ENCODE assay signal across 8 mouse cellular contexts in the genomic region with DNA sequence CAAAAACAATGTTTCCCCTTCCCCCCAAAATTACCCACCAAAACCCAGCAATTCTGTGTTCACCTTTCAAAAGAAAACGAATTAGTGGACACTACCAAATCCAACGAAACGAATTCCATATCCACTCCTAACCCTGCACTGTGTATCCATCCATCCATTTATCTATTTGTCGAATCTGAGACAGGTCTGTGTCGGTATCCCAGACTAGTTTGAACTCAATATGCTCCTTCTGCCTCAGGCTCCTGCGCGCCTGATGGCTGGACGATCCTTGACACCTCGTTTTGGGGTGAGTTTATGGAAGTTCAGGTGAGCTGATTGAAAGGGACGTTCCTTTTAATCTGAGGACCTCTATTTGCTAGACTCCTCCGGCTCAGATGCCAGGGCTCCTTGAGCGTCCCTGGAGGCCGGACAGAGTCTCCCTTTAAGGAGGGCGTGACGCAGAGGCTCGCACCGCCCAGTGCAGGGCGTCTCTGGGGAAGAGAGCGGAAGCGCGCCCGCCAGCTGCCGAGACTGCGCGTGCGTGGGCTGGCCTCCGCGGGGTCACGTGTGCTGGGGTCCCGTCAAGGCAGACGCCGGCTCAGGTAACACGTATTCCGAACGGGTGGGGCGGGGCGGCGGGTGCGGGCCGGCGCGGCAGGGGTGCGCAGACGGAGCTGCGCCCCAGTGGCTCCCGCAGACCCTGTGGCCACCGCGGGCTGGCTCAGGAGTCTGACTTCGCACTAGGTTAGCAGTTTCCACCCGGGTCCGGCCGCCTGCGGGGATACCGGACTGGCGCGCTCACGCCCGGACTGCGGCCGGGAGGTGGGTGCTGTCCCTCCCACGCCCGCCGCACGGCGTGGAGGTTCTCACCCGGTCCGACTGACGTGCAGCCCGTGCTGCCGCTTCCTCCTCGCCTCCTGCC. TPM values are rescaled to one million over a fixed set of nuclear protein-coding genes. Genes with fewer than 3 reads are reported as not detected.
A peak's percentile ranks its signal among the peaks of the same experiment; 100 is the strongest.
DNase-seq lines count a peak whose midpoint lies in the region; ATAC-seq and TF ChIP-seq lines count a peak whose summit lies in the region.

Gene Vps8, plus strand, starts transcription at position 474 of the 901 bp plus-strand sequence.

- under 1% methylated on average over 71 of the region's 71 CpGs for WGBS in heart, embryonic 11.5 days (ENCODE audit: insufficient replicate concordance)
- under 1% methylated on average over 65 of the region's 71 CpGs for WGBS in kidney, embryonic 16.5 days
- 2% methylated on average over 71 of the region's 71 CpGs for WGBS in liver, adult 2 months

- TF ChIP-seq CTCF in liver, adult 2 months (IDR thresholded peaks at IDR 0.05; ENCODE audit: low read depth, low read length), result 0 out of 2 replicates have a peak, but pooled peaks have one; percentile 17

- 0 out of 2 replicates have a peak, but pooled peaks cover 4% of the 10 kb centered on the region for H3K4me1 ChIP-seq in heart, embryonic 11.5 days (ENCODE audit: control insufficient read depth, insufficient read depth, low read length)
- H3K4me1 ChIP-seq in kidney, embryonic 16.5 days (ENCODE audit: insufficient read depth, low read length), result peaks cover 8% of the 10 kb centered on the region
- 0 out of 2 replicates have a peak, but pooled peaks cover 3% of the 10 kb centered on the region for H3K4me1 ChIP-seq in liver, adult 2 months (ENCODE audit: control insufficient read depth, insufficient read depth, low read length)

- H3K4me2 ChIP-seq in heart, embryonic 11.5 days, result peak within 1 kb of the TSS; percentile 94
- H3K4me2 ChIP-seq in kidney, embryonic 16.5 days (replicated peaks; ENCODE audit: low read depth, low read length), result peak within 1 kb of the TSS; percentile 96
- H3K4me2 ChIP-seq in myocyte (ENCODE audit: low read depth), result peak within 1 kb of the TSS; percentile 91

- no peaks in the 10 kb centered on the region for H3K9me3 ChIP-seq in heart, embryonic 11.5 days (replicated peaks; ENCODE audit: control insufficient read depth, low read length)
- H3K9me3 ChIP-seq in kidney, embryonic 16.5 days (ENCODE audit: low read length), result no peaks in the 10 kb centered on the region

- no peaks in the 10 kb centered on the region for H3K36me3 ChIP-seq in heart, embryonic 11.5 days (ENCODE audit: control insufficient read depth, insufficient read depth, low read length)
- H3K36me3 ChIP-seq in kidney, embryonic 16.5 days (ENCODE audit: insufficient read depth, low read length), result no peaks in the 10 kb centered on the region
- H3K36me3 ChIP-seq in liver, adult 2 months (ENCODE audit: control insufficient read depth, insufficient read depth, low read length), result no peaks in the 10 kb centered on the region
- no peaks in the 10 kb centered on the region for H3K36me3 ChIP-seq in myocyte (ENCODE audit: control insufficient read depth, insufficient read depth)
- no peaks in the 10 kb centered on the region for H3K36me3 ChIP-seq in splenic B cell, adult 2 months (ENCODE audit: control insufficient read depth, insufficient read depth, low read length, poor library complexity, severe bottlenecking)

- H3K27me3 ChIP-seq in heart, embryonic 11.5 days (ENCODE audit: control insufficient read depth, insufficient read depth, low read length), result no peaks in the 10 kb centered on the region
- H3K27me3 ChIP-seq in kidney, embryonic 16.5 days (ENCODE audit: insufficient read depth, low read length), result no peaks in the 10 kb centered on the region
- no peaks in the 10 kb centered on the region for H3K27me3 ChIP-seq in liver, adult 2 months (ENCODE audit: control insufficient read depth, insufficient read depth, low read length)
- no peaks in the 10 kb centered on the region for H3K27me3 ChIP-seq in myocyte (ENCODE audit: control insufficient read depth, insufficient read depth, insufficient read length)
- no peaks in the 10 kb centered on the region for H3K27me3 ChIP-seq in splenic B cell, adult 2 months (ENCODE audit: control insufficient read depth, insufficient read depth, low read length, poor library complexity, severe bottlenecking)

- peak within 1 kb of the TSS; percentile 89 for H3K4me3 ChIP-seq in heart, embryonic 11.5 days (ENCODE audit: low read depth, low read length)
- peak within 1 kb of the TSS; percentile 89 for H3K4me3 ChIP-seq in kidney, embryonic 16.5 days (ENCODE audit: low read length)
- peak within 1 kb of the TSS; percentile 100 for H3K4me3 ChIP-seq in liver, adult 2 months (ENCODE audit: insufficient read depth, low read depth, low read length)
- peak within 1 kb of the TSS; percentile 46 for H3K4me3 ChIP-seq in myocyte

- peak; percentile 98 for ATAC-seq in erythroblast, adult 5-6 weeks (replicated peaks; ENCODE audit: low FRiP score, poor library complexity, severe bottlenecking)
- peak; percentile 95 for ATAC-seq in heart, embryonic 11.5 days (replicated peaks; ENCODE audit: insufficient number of reproducible peaks, low FRiP score, low TSS enrichment)
- ATAC-seq in kidney, embryonic 16.5 days (ENCODE audit: low FRiP score, low TSS enrichment), result peak; percentile 99

- peak within 1 kb of the TSS; percentile 86 for H3K27ac ChIP-seq in heart, embryonic 11.5 days (ENCODE audit: low read depth, low read length)
- H3K27ac ChIP-seq in kidney, embryonic 16.5 days (ENCODE audit: low read length), result peak within 1 kb of the TSS; percentile 83
- peak within 1 kb of the TSS; percentile 55 for H3K27ac ChIP-seq in liver, adult 2 months (replicated peaks; ENCODE audit: insufficient read depth, low read depth, low read length)

- peak within 1 kb of the TSS; percentile 94 for H3K9ac ChIP-seq in heart, embryonic 11.5 days (ENCODE audit: low read depth, low read length)
- H3K9ac ChIP-seq in kidney, embryonic 16.5 days (replicated peaks; ENCODE audit: low read length), result peak within 1 kb of the TSS; percentile 92
- peak within 1 kb of the TSS; percentile 97 for H3K9ac ChIP-seq in liver, adult 2 months (ENCODE audit: low read depth, low read length)

- peak within 1 kb of the TSS; percentile 36 for H3ac ChIP-seq in myocyte (ENCODE audit: control insufficient read depth, insufficient read length)

- 0 out of 2 replicates have a peak, but pooled peaks have one; percentile 31 for TF ChIP-seq POLR2A in liver, adult 2 months (IDR thresholded peaks at IDR 0.05; ENCODE audit: extremely low read depth, insufficient read depth, low read length)
- peak; percentile 83 for TF ChIP-seq POLR2A in myocyte (IDR thresholded peaks at IDR 0.05; ENCODE audit: insufficient read length, low read depth)

- peak; percentile 93 to 94 for DNase-seq in B cell, adult 2 months
- DNase-seq in brain, adult 2 months (ENCODE audit: low read depth, low spot score), result peak; percentile 97
- DNase-seq in liver, adult 2 months (ENCODE audit: extremely low read depth, low read depth, low spot score), result peak; percentile 82
- DNase-seq in splenic B cell, adult 2 months (ENCODE audit: low read depth, low spot score), result peak; percentile 98

- H3K79me2 ChIP-seq in liver, adult 2 months (ENCODE audit: control insufficient read depth, insufficient read depth, low read length), result peaks cover 8% of the 10 kb centered on the region; the same call in 1 of the 2 replicates
- peaks cover 4% of the 10 kb centered on the region for H3K79me2 ChIP-seq in myocyte (ENCODE audit: control insufficient read depth, insufficient read depth)

TF ChIP-seq in myocyte, 11 proteins besides CTCF, POLR2A, EP300 and RAD21:
- TF ChIP-seq TCF3 (IDR thresholded peaks at IDR 0.05; ENCODE audit: insufficient read length, low read depth), result no peak
- peak; percentile 66 for TF ChIP-seq SRF (IDR thresholded peaks at IDR 0.05; ENCODE audit: control insufficient read depth, insufficient read length, low read depth)
- TF ChIP-seq MYOG (IDR thresholded peaks at IDR 0.05; ENCODE audit: control insufficient read depth in 1 of 3, insufficient read depth in 1 of 3, insufficient read length in 2 of 3, low read depth in 2 of 3), result peak in 2 of 3 experiments; percentile 39 to 59
- no peak for TF ChIP-seq REST (IDR thresholded peaks at IDR 0.05; ENCODE audit: insufficient read depth, insufficient read length)
- TF ChIP-seq E2F4 (IDR thresholded peaks at IDR 0.05; ENCODE audit: insufficient read depth), result no peak
- TF ChIP-seq CEBPB (IDR thresholded peaks at IDR 0.05; ENCODE audit: insufficient read depth, poor library complexity, severe bottlenecking), result no peak
- TF ChIP-seq TCF12 (IDR thresholded peaks at IDR 0.05; ENCODE audit: insufficient read depth, poor library complexity, severe bottlenecking), result no peak
- no peak for TF ChIP-seq MAX (IDR thresholded peaks at IDR 0.05; ENCODE audit: low read depth)
- peak in 1 of 3 experiments; percentile 75 for TF ChIP-seq MYOD1 (IDR thresholded peaks at IDR 0.05; ENCODE audit: control insufficient read depth in 1 of 3, insufficient read length in 2 of 3, low read depth in 2 of 3)
- peak; percentile 84 for TF ChIP-seq POLR2AphosphoS2 (IDR thresholded peaks at IDR 0.05; ENCODE audit: insufficient read length, low read depth)
- TF ChIP-seq USF1 (IDR thresholded peaks at IDR 0.05; ENCODE audit: low read depth), result peak; percentile 92
TF ChIP-seq in myocyte: peak in this region for 5.

RNA-seq across cellular contexts. Expression of gene Vps8, which starts in this region (rescaled TPM):
- 3.6 and 9.4 TPM in 2 replicates for total RNA-seq in erythroblast, adult 5-6 weeks (2015; ENCODE audit: low replicate concordance)
- total RNA-seq in erythroblast, adult 5-6 weeks (2017; ENCODE audit: low replicate concordance), result 6.4 and 12.6 TPM in 2 replicates
- 22.5 and 26.7 TPM in 2 replicates for polyA plus RNA-seq in heart, embryonic 11.5 days (2014; fragmentation: Nextera tagmentation; extraction: Ambion mirVana)
- polyA plus RNA-seq in kidney, embryonic 16.5 days (2015; fragmentation: Nextera tagmentation; extraction: Ambion mirVana), result 21.6 and 25.6 TPM in 2 replicates
- 6.4 and 6.8 TPM in 2 replicates for total RNA-seq in liver, adult 2 months (2014; rRNA removed)
- polyA plus RNA-seq in liver, adult 2 months (2012; rRNA removed), result 5.2 and 5.4 TPM in 2 replicates
- 19.4 TPM for polyA plus RNA-seq in myocyte (2012; fragmentation: generic; extraction: Trizol)

Comparison
In these comparisons a context has a peak if more than half of its experiments do, and no peak if none do; other contexts are left out.
1. Peak in every context shown above with its lines: DNase-seq, ATAC-seq, H3K4me3 ChIP-seq and H3K27ac ChIP-seq.
2. H3K4me3 ChIP-seq: peak in every context shown above with its lines; median percentile 100 in liver, adult 2 months; 89 in heart, embryonic 11.5 days; 89 in kidney, embryonic 16.5 days; 46 in myocyte.